Mouse (Mus musculus) gonadal fat pad, adult 2 months (tissue): ENCODE measurements around the gene Fam187b. TPM values are rescaled to one million over a fixed set of nuclear protein-coding genes. Genes with fewer than 3 reads are reported as not detected.
A peak's percentile ranks its signal among the peaks of the same experiment; 100 is the strongest.

ENCODE experiments used
- DNase-seq: peaks from one replicate; pipeline ENCODE4 v3.0.0-alpha.2; 2012; ENCODE audit warnings: low read depth
- polyA plus RNA-seq: library from polyadenylated mRNA; depleted of rRNA; stranded (reverse); fragments of >200 nt; gene quantifications from 2 replicates; pipeline ENCODE4 v1.2.3, GENCODE M21; 2012; rRNA removed

The Fam187b gene
- polyA plus RNA-seq, 1 experiment, result 14.2 TPM

- no peak for DNase-seq
Measured at GRCm38 (mm10) chr7:31008889-31009288, 35.3 kb downstream of the Fam187b start.

- no peak for DNase-seq
Measured at GRCm38 (mm10) chr7:31012971-31013370, 39.4 kb downstream of the Fam187b start.

- DNase-seq, result peak; percentile 8
Measured at GRCm38 (mm10) chr7:31017104-31017901, 43.7 kb downstream of the Fam187b start.

GRCm38 (mm10) chr7:31028609-31029008 is 55.0 kb downstream of the Fam187b start:
- no peak for DNase-seq

- DNase-seq, result no peak
Measured at GRCm38 (mm10) chr7:31030717-31031116, 57.1 kb downstream of the Fam187b start.

- DNase-seq, result no peak
Measured at GRCm38 (mm10) chr7:31031731-31032130, 58.1 kb downstream of the Fam187b start.

GRCm38 (mm10) chr7:31033409-31034165 is 60.0 kb downstream of the Fam187b start:
- no peak for DNase-seq

- no peak for DNase-seq
Measured at GRCm38 (mm10) chr7:31034789-31035188, 61.2 kb downstream of the Fam187b start.

GRCm38 (mm10) chr7:31035291-31035690 is 61.7 kb downstream of the Fam187b start:
- no peak for DNase-seq

GRCm38 (mm10) chr7:31036917-31037316 is 63.3 kb downstream of the Fam187b start:
- no peak for DNase-seq

- DNase-seq, result no peak
Measured at GRCm38 (mm10) chr7:31037675-31038074, 64.1 kb downstream of the Fam187b start.

GRCm38 (mm10) chr7:31039011-31039410 is 65.4 kb downstream of the Fam187b start:
- DNase-seq, result no peak

Other genes starting within 250 kb of the Fam187b start
- 216 and 270 TPM in 2 replicates for gene Tmem147, start 244.2 kb upstream of the Fam187b start, polyA plus RNA-seq
- 22.6 and 32.2 TPM in 2 replicates for gene Gapdhs, start 230.1 kb upstream of the Fam187b start, polyA plus RNA-seq
- 3.8 and 4.7 TPM in 2 replicates for gene Sbsn, start 222.3 kb upstream of the Fam187b start, polyA plus RNA-seq
- 11.1 and 17.7 TPM in 2 replicates for gene Dmkn, start 210.0 kb upstream of the Fam187b start, polyA plus RNA-seq
- 1.5 TPM in 1 of 2 replicates, not detected in the other for gene Krtdap, start 185.9 kb upstream of the Fam187b start, polyA plus RNA-seq
- gene Ffar2, start 150.0 kb upstream of the Fam187b start, polyA plus RNA-seq, result 45.9 and 62.5 TPM in 2 replicates
- not detected in 2 replicates for gene Ffar3, start 117.6 kb upstream of the Fam187b start, polyA plus RNA-seq
- 0.04 and 0.05 TPM in 2 replicates for gene Ffar1, start 112.2 kb upstream of the Fam187b start, polyA plus RNA-seq
- gene Cd22, start 93.4 kb upstream of the Fam187b start, polyA plus RNA-seq, result 0.81 and 1.1 TPM in 2 replicates
- gene Mag, start 58.9 kb upstream of the Fam187b start, polyA plus RNA-seq, result 0.61 and 0.65 TPM in 2 replicates
- 1.1 and 2.7 TPM in 2 replicates for gene Hamp2, start 49.1 kb upstream of the Fam187b start, polyA plus RNA-seq
- 0.76 and 8.4 TPM in 2 replicates for gene Hamp, start 29.8 kb upstream of the Fam187b start, polyA plus RNA-seq
- gene Usf2, start 17.0 kb upstream of the Fam187b start, polyA plus RNA-seq, result 84.7 and 96.8 TPM in 2 replicates
- 71.1 and 104 TPM in 2 replicates for gene Lsr, start 326 bp upstream of the Fam187b start, polyA plus RNA-seq
- gene Fxyd5, start 68.7 kb downstream of the Fam187b start, polyA plus RNA-seq, result 61.5 and 84.3 TPM in 2 replicates
- gene Fxyd7, start 77.7 kb downstream of the Fam187b start, polyA plus RNA-seq, result 3.9 and 5.0 TPM in 2 replicates
- gene Fxyd1, start 83.4 kb downstream of the Fam187b start, polyA plus RNA-seq, result 218 and 301 TPM in 2 replicates
- gene Lgi4, start 85.6 kb downstream of the Fam187b start, polyA plus RNA-seq, result 5.4 and 6.9 TPM in 2 replicates
- 49.4 and 80.0 TPM in 2 replicates for gene Fxyd3, start 102.9 kb downstream of the Fam187b start, polyA plus RNA-seq
- gene Hpn, start 141.5 kb downstream of the Fam187b start, polyA plus RNA-seq, result 27.8 and 32.4 TPM in 2 replicates
- 30.3 and 42.4 TPM in 2 replicates for gene Scn1b, start 153.2 kb downstream of the Fam187b start, polyA plus RNA-seq
- 60.3 and 80.0 TPM in 2 replicates for gene Gramd1a, start 182.1 kb downstream of the Fam187b start, polyA plus RNA-seq